Mouse (Mus musculus): ENCODE data around the gene Klhl2.
A peak's percentile ranks its signal among the peaks of the same experiment; 100 is the strongest.

Klhl2 gene

GRCm38 (mm10) chr8:64849897-64850541, at the start of gene Klhl2:
TSS of gene Klhl2 (minus strand) at chr8:64850017.
- peak; percentile 79 to 84 for DNase-seq

- DNase-seq = no peak
Measured at GRCm38 (mm10) chr8:64898710-64899109, 48.9 kb upstream of the Klhl2 start.

GRCm38 (mm10) chr8:64896731-64897130, 46.9 kb upstream of the Klhl2 start:
- DNase-seq = no peak

- peak; percentile 44 to 50 for DNase-seq
Measured at GRCm38 (mm10) chr8:64880619-64881200, 30.9 kb upstream of the Klhl2 start.

- DNase-seq = no peak
Measured at GRCm38 (mm10) chr8:64877630-64878312, 28.0 kb upstream of the Klhl2 start.

GRCm38 (mm10) chr8:64871469-64872165, 21.8 kb upstream of the Klhl2 start:
- peak; percentile 56 for DNase-seq

- peak; percentile 47 to 65 for DNase-seq
Measured at GRCm38 (mm10) chr8:64870218-64870617, 20.4 kb upstream of the Klhl2 start.

GRCm38 (mm10) chr8:64849091-64849896, 523 bp downstream of the Klhl2 start:
- DNase-seq = peak in 1 of 2 experiments; percentile 69

- DNase-seq = no peak
Measured at GRCm38 (mm10) chr8:64848245-64848785, 1.5 kb downstream of the Klhl2 start.

GRCm38 (mm10) chr8:64847650-64848049, 2.2 kb downstream of the Klhl2 start:
- no peak for DNase-seq

GRCm38 (mm10) chr8:64847241-64847640, 2.6 kb downstream of the Klhl2 start:
- no peak for DNase-seq

GRCm38 (mm10) chr8:64845314-64845713, 4.5 kb downstream of the Klhl2 start:
- no peak for DNase-seq

GRCm38 (mm10) chr8:64844043-64844481, 5.8 kb downstream of the Klhl2 start:
- peak in 1 of 2 experiments; percentile 33 for DNase-seq

GRCm38 (mm10) chr8:64843168-64843567, 6.6 kb downstream of the Klhl2 start:
- DNase-seq = no peak

- no peak for DNase-seq
Measured at GRCm38 (mm10) chr8:64841747-64842406, 7.9 kb downstream of the Klhl2 start.

- DNase-seq = no peak
Measured at GRCm38 (mm10) chr8:64839628-64840027, 10.2 kb downstream of the Klhl2 start.

- no peak for DNase-seq
Measured at GRCm38 (mm10) chr8:64835475-64836122, 14.2 kb downstream of the Klhl2 start.

- no peak for DNase-seq
Measured at GRCm38 (mm10) chr8:64834071-64834877, 15.5 kb downstream of the Klhl2 start.

- no peak for DNase-seq
Measured at GRCm38 (mm10) chr8:64832581-64833135, 17.2 kb downstream of the Klhl2 start.

- DNase-seq = no peak
Measured at GRCm38 (mm10) chr8:64831656-64832055, 18.2 kb downstream of the Klhl2 start.
